In genomic region chr5:123251834-123252233, GRCm38 (mm10) we compare ENCODE assay signal across 8 mouse cellular contexts. TPM values are rescaled to one million over a fixed set of nuclear protein-coding genes. Genes with fewer than 3 reads are reported as not detected.
DNase-seq lines count a peak whose midpoint lies in the region; ATAC-seq lines count a peak whose summit lies in the region.

TSS of gene Wdr66 (plus strand) at chr5:123252102.

- WGBS in intestine, embryonic 14.5 days, result 3% methylated on average over 18 of the region's 18 CpGs

- H3K4me3 ChIP-seq in intestine, embryonic 14.5 days (ENCODE audit: low read depth, low read length), result no peak within 1 kb of the TSS

- intact Hi-C loops in gastrocnemius, postnatal 36 days (cut with DNase I), result loop anchor here (10.0 kb wide), 1 partner anchor 193 kb away; no protein-coding TSS in a partner anchor

- peak; percentile 92 for ATAC-seq in intestine, embryonic 14.5 days (replicated peaks; ENCODE audit: low FRiP score, low TSS enrichment, low read depth)
- ATAC-seq in megakaryocyte, adult 5-6 weeks (ENCODE audit: poor library complexity, severe bottlenecking), result peak; percentile 30; the same call in 1 of the 2 replicates

- peak within 1 kb of the TSS; percentile 33; the same call in 1 of the 2 replicates for H3K4me2 ChIP-seq in intestine, embryonic 14.5 days (ENCODE audit: low read length)

- peaks cover 8% of the 10 kb centered on the region for H3K36me3 ChIP-seq in intestine, embryonic 14.5 days (ENCODE audit: control insufficient read depth, insufficient read depth, low read length)

- H3K9me3 ChIP-seq in intestine, embryonic 14.5 days (ENCODE audit: control insufficient read depth, low read length), result no peaks in the 10 kb centered on the region

- peak; percentile 74 for DNase-seq in adrenal gland, adult 8-10 months
- DNase-seq in embryo, embryonic 9.5 days (ENCODE audit: extremely low spot score), result peak; percentile 93
- DNase-seq in gastrocnemius, postnatal 36 days, result peak; percentile 73 to 77
- DNase-seq in intestine, embryonic 14.5 days (ENCODE audit: low spot score), result peak; percentile 93
- peak; percentile 78 to 95 for DNase-seq in left cerebral cortex, adult 9 months (ENCODE audit: low spot score in 2 of 2)
- peak; percentile 97 for DNase-seq in right cerebral cortex, postnatal 10 days (ENCODE audit: low spot score in 2 of 2)
- peak; percentile 38 for DNase-seq in urinary bladder, postnatal 10 days (ENCODE audit: low spot score)

- no peak within 1 kb of the TSS for H3K9ac ChIP-seq in intestine, embryonic 14.5 days (ENCODE audit: low read length)

- no peaks in the 10 kb centered on the region for H3K27me3 ChIP-seq in intestine, embryonic 14.5 days (replicated peaks; ENCODE audit: control insufficient read depth, insufficient read depth, low read length)

- H3K4me1 ChIP-seq in intestine, embryonic 14.5 days (replicated peaks; ENCODE audit: control insufficient read depth, insufficient read depth, low read length), result no peaks in the 10 kb centered on the region

- no peak within 1 kb of the TSS for H3K27ac ChIP-seq in intestine, embryonic 14.5 days (ENCODE audit: low read depth)

RNA-seq across cellular contexts. Expression of gene Wdr66, which starts in this region (rescaled TPM):
- total RNA-seq in adrenal gland, adult 8-10 months (2022), result 1 to 10 TPM in 3 of 4 experiments, under 1 TPM in 1; 0.59 to 1.8 (median 1.3) TPM
- total RNA-seq in gastrocnemius, postnatal 36 days (2021), result 1 to 10 TPM in 1 of 2 experiments, under 1 TPM in 1; 0.87 to 2.2 TPM
- 1.1 and 1.8 TPM in 2 replicates for polyA plus RNA-seq in intestine, embryonic 14.5 days (2014; fragmentation: Nextera tagmentation; extraction: Ambion mirVana)
- total RNA-seq in megakaryocyte, adult 5-6 weeks (2015), result 0.29 TPM in 1 of 2 replicates, not detected in the other
- not detected in 2 replicates for total RNA-seq in megakaryocyte, adult 5-6 weeks (2017)

Comparison
In these comparisons a context has a peak if more than half of its experiments do, and no peak if none do; other contexts are left out.
1. Peak in ATAC-seq in megakaryocyte, adult 5-6 weeks; RNA of the gene not detected or under 1 TPM.
2. DNase-seq: peak in every context shown above with its lines; median percentile 97 in right cerebral cortex, postnatal 10 days; 93 in embryo, embryonic 9.5 days; 93 in intestine, embryonic 14.5 days; 86 in left cerebral cortex, adult 9 months; 75 in gastrocnemius, postnatal 36 days; 74 in adrenal gland, adult 8-10 months; 38 in urinary bladder, postnatal 10 days.